Mouse (Mus musculus): ENCODE measurements around the gene Pitx1. TPM values are rescaled to one million over a fixed set of nuclear protein-coding genes. Genes with fewer than 3 reads are reported as not detected.

Pitx1 gene
- polyA plus RNA-seq, 1 experiment from 2014 or later, result 0.42 TPM

- no peak overlapping the region for H3K4me2 ChIP-seq (replicated peaks; ENCODE audit: low read depth, low read length)
- peaks cover 98% of the 10 kb centered on the region for H3K27me3 ChIP-seq (ENCODE audit: control insufficient read depth, insufficient read depth, low read length)
- 4% methylated on average over 5 of the region's 5 CpGs for WGBS
- H3K27ac ChIP-seq (ENCODE audit: low read depth, low read length), result no peak overlapping the region
- ATAC-seq (ENCODE audit: low FRiP score, low TSS enrichment), result no peak
- no peak overlapping the region for H3K9ac ChIP-seq (ENCODE audit: low read depth, low read length)
- no peaks in the 10 kb centered on the region for H3K36me3 ChIP-seq (ENCODE audit: control insufficient read depth, insufficient read depth, low read length)
- H3K4me1 ChIP-seq (ENCODE audit: control insufficient read depth, insufficient read depth, low read length), result peaks cover 12% of the 10 kb centered on the region
- no peaks in the 10 kb centered on the region for H3K9me3 ChIP-seq (ENCODE audit: control insufficient read depth, low read length)
- no peak overlapping the region for H3K4me3 ChIP-seq (ENCODE audit: low read length)
Measured at GRCm38 (mm10) chr13:55834667-55835066, 1.3 kb downstream of the Pitx1 start.

DNA sequence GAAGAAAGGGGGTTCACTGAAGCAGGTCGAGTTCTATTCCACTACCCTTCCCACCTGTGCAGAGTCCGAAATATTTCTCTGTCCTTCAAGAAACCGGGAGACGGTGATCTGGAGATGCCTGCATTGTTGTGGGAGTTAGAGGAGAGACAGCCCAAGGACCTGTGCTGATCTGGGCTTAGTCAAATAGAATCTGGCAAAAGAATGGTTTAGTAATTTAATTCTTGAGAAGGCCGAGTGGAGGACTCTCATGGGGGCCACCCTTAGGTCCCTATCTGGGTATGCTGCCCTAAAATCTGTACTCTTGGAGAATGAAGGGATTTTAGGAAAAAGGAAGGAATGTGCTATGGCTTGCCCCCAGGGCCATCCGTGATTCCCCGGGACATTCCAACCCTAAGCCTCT is 2.1 kb downstream of the Pitx1 start:
- Histone ChIP-seq H3K27ac (ENCODE audit: low read depth, low read length) (no peak overlapping the region), H3K27me3 (ENCODE audit: control insufficient read depth, insufficient read depth, low read length) (peaks cover 95% of the 10 kb centered on the region), H3K4me2 (replicated peaks; ENCODE audit: low read depth, low read length) (no peak overlapping the region), H3K36me3 (ENCODE audit: control insufficient read depth, insufficient read depth, low read length) (no peaks in the 10 kb centered on the region), H3K9ac (ENCODE audit: low read depth, low read length) (no peak overlapping the region), H3K4me3 (ENCODE audit: low read length) (no peak overlapping the region), H3K4me1 (ENCODE audit: control insufficient read depth, insufficient read depth, low read length) (peaks cover 12% of the 10 kb centered on the region), H3K9me3 (ENCODE audit: control insufficient read depth, low read length) (no peaks in the 10 kb centered on the region)
- WGBS, result 2% methylated on average over 7 of the region's 7 CpGs
- no peak for ATAC-seq (ENCODE audit: low FRiP score, low TSS enrichment)

GRCm38 (mm10) chr13:55832602-55833001 is 3.4 kb downstream of the Pitx1 start:
- ATAC-seq (ENCODE audit: low FRiP score, low TSS enrichment), result no peak
- Histone ChIP-seq H3K9ac (ENCODE audit: low read depth, low read length) (no peak overlapping the region), H3K36me3 (ENCODE audit: control insufficient read depth, insufficient read depth, low read length) (no peaks in the 10 kb centered on the region), H3K9me3 (ENCODE audit: control insufficient read depth, low read length) (no peaks in the 10 kb centered on the region), H3K4me1 (ENCODE audit: control insufficient read depth, insufficient read depth, low read length) (peaks cover 12% of the 10 kb centered on the region), H3K27me3 (ENCODE audit: control insufficient read depth, insufficient read depth, low read length) (peaks cover 95% of the 10 kb centered on the region), H3K27ac (ENCODE audit: low read depth, low read length) (no peak overlapping the region), H3K4me2 (replicated peaks; ENCODE audit: low read depth, low read length) (no peak overlapping the region), H3K4me3 (ENCODE audit: low read length) (no peak overlapping the region)
- 25% methylated on average over 1 of the region's 1 CpGs for WGBS

DNA sequence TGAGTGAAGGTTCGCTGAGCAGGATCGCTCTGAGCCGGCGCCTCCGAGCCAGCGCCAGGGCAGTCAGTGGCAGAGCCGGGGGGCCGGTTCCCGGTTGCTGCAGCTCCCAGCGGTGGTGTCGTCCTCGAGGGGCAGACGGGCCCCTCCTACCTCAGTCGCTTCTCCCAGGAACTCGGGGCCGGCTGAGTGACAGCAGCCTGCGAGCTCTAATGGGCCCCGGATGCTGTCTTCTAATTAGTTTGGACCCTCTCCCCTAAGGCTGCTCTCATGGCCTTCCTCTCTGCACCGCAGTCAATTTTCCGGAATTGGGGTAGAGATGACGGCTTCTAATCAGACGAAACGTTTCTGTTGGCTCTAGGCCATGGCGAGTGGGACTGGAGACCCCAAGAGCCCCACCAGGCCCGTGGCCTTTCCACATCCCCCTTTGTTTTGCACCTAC is 4.3 kb downstream of the Pitx1 start:
- no peak overlapping the region for H3K9ac ChIP-seq (ENCODE audit: low read depth, low read length)
- ATAC-seq (ENCODE audit: low FRiP score, low TSS enrichment), result 0 out of 2 replicates have a peak, but pooled peaks have one; percentile 1
- no peak overlapping the region for H3K27ac ChIP-seq (ENCODE audit: low read depth, low read length)
- H3K36me3 ChIP-seq (ENCODE audit: control insufficient read depth, insufficient read depth, low read length), result no peaks in the 10 kb centered on the region
- peak overlapping the region; percentile 49 for H3K4me2 ChIP-seq (replicated peaks; ENCODE audit: low read depth, low read length)
- peak overlapping the region; percentile 35 for H3K4me3 ChIP-seq (ENCODE audit: low read length)
- peaks cover 91% of the 10 kb centered on the region for H3K27me3 ChIP-seq (ENCODE audit: control insufficient read depth, insufficient read depth, low read length)
- peaks cover 12% of the 10 kb centered on the region for H3K4me1 ChIP-seq (ENCODE audit: control insufficient read depth, insufficient read depth, low read length)
- 3% methylated on average over 25 of the region's 25 CpGs for WGBS
- no peaks in the 10 kb centered on the region for H3K9me3 ChIP-seq (ENCODE audit: control insufficient read depth, low read length)

- Histone ChIP-seq H3K9ac (ENCODE audit: low read depth, low read length) (peak overlapping the region; percentile 45), H3K4me3 (ENCODE audit: low read length) (peak overlapping the region; percentile 35), H3K36me3 (ENCODE audit: control insufficient read depth, insufficient read depth, low read length) (no peaks in the 10 kb centered on the region), H3K27me3 (ENCODE audit: control insufficient read depth, insufficient read depth, low read length) (peaks cover 89% of the 10 kb centered on the region), H3K9me3 (ENCODE audit: control insufficient read depth, low read length) (no peaks in the 10 kb centered on the region), H3K4me1 (ENCODE audit: control insufficient read depth, insufficient read depth, low read length) (peaks cover 12% of the 10 kb centered on the region), H3K27ac (ENCODE audit: low read depth, low read length) (no peak overlapping the region), H3K4me2 (replicated peaks; ENCODE audit: low read depth, low read length) (peak overlapping the region; percentile 49)
- ATAC-seq (ENCODE audit: low FRiP score, low TSS enrichment), result peak; percentile 18; the same call in 1 of the 2 replicates
- WGBS, result 2% methylated on average over 45 of the region's 82 CpGs
Measured at GRCm38 (mm10) chr13:55830833-55831721, 4.9 kb downstream of the Pitx1 start.

DNA sequence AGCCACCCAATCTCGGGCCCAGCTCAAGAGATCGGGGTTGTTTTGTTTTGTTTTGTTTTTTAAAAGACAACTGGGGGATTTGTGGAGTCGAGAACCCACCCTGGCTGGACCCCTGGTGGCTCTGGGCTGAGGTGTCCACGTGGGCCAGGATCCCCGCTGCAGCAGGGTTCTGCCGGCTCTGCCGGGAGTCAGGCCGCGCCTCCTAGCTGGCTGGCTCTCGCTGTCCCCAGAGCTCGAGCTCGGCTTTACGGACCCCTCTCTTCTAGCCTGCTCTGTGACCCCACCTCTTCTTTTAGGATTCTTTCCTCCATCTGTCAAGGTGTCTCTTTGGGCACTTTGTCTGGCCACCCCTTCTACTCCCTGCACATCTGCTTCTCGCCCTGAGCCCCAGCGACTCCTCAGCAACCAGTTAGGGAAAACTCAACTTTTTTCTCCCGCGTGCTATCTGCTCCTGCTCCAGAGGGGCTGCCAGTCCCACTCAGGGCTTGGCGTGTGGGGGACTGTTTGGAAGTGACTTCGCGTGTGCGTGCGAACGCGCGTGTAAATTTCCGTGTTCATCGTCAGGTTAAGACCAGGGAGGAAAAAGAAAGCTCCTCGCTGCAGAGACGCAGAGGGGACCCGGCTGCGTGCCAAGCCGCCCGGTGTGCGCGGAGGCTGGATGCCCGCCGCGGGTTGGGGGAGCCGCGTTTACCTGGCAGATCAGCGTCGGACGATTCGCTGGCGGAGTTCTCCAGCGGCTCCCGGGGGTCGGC is 5.7 kb downstream of the Pitx1 start:
- WGBS, result 1% methylated on average over 47 of the region's 48 CpGs
- Histone ChIP-seq H3K9me3 (ENCODE audit: control insufficient read depth, low read length) (no peaks in the 10 kb centered on the region), H3K4me1 (ENCODE audit: control insufficient read depth, insufficient read depth, low read length) (peaks cover 12% of the 10 kb centered on the region), H3K27ac (ENCODE audit: low read depth, low read length) (no peak overlapping the region), H3K27me3 (ENCODE audit: control insufficient read depth, insufficient read depth, low read length) (peaks cover 89% of the 10 kb centered on the region), H3K4me3 (ENCODE audit: low read length) (peak overlapping the region; percentile 35), H3K4me2 (replicated peaks; ENCODE audit: low read depth, low read length) (peak overlapping the region; percentile 49), H3K9ac (ENCODE audit: low read depth, low read length) (peak overlapping the region; percentile 45), H3K36me3 (ENCODE audit: control insufficient read depth, insufficient read depth, low read length) (no peaks in the 10 kb centered on the region)
- no peak for ATAC-seq (ENCODE audit: low FRiP score, low TSS enrichment)

GRCm38 (mm10) chr13:55829018-55829655 is 6.9 kb downstream of the Pitx1 start:
- Histone ChIP-seq H3K4me3 (ENCODE audit: low read length) (peak overlapping the region; percentile 12; the same call in 1 of the 2 replicates), H3K9me3 (ENCODE audit: control insufficient read depth, low read length) (no peaks in the 10 kb centered on the region), H3K27me3 (ENCODE audit: control insufficient read depth, insufficient read depth, low read length) (peaks cover 90% of the 10 kb centered on the region), H3K4me1 (ENCODE audit: control insufficient read depth, insufficient read depth, low read length) (peaks cover 12% of the 10 kb centered on the region), H3K9ac (ENCODE audit: low read depth, low read length) (no peak overlapping the region), H3K36me3 (ENCODE audit: control insufficient read depth, insufficient read depth, low read length) (no peaks in the 10 kb centered on the region), H3K27ac (ENCODE audit: low read depth, low read length) (no peak overlapping the region), H3K4me2 (replicated peaks; ENCODE audit: low read depth, low read length) (no peak overlapping the region)
- 3% methylated on average over 12 of the region's 12 CpGs for WGBS
- ATAC-seq (ENCODE audit: low FRiP score, low TSS enrichment), result no peak

DNA sequence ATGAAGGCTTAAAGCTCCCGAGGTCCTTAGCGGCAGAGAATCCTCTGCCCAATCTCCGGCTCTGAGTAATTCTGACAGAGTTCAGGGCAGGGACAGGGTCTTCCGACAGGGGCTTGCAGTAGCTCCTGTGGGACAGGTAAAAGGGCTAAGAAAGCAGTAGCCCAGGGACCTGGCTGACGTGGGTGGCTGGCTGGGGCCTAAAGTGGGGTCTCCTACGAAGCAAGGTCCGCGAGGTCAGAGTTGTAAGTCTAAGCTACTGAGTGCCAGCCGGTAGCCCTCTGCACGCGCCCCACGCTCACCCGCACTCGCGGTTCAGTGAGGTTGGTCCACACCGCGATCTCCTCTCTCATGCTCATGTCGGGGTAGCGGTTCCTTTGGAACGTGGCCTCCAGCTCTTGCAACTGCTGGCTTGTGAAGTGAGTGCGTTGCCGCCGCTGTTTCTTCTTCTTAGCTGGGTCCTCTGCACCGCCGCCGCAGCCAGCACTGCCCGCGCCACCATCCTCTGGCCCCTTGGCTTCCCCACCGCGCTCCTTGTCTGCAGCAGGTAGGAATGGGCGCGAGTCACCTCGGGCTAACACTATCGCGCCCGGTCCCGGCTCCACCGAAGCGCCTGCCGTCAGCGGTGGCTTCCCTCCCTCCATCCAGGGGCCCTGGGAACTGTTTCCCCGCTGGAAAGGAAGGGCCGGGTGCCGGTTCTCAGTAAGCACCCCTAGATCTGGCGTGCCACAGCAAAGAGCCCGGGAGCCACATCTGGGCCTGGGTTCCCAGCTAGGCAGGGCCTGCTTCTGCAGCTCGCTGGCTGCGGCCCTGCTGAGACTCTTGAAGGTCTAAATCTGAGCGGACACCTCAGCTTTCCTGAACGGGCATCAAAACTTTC is 7.6 kb downstream of the Pitx1 start:
- Histone ChIP-seq H3K4me1 (ENCODE audit: control insufficient read depth, insufficient read depth, low read length) (peaks cover 12% of the 10 kb centered on the region), H3K36me3 (ENCODE audit: control insufficient read depth, insufficient read depth, low read length) (no peaks in the 10 kb centered on the region), H3K4me3 (ENCODE audit: low read length) (peak overlapping the region; percentile 12), H3K9ac (ENCODE audit: low read depth, low read length) (no peak overlapping the region; the same call in 1 of the 2 replicates), H3K4me2 (replicated peaks; ENCODE audit: low read depth, low read length) (peak overlapping the region; percentile 15; the same call in 1 of the 2 replicates), H3K27ac (ENCODE audit: low read depth, low read length) (no peak overlapping the region), H3K9me3 (ENCODE audit: control insufficient read depth, low read length) (no peaks in the 10 kb centered on the region), H3K27me3 (ENCODE audit: control insufficient read depth, insufficient read depth, low read length) (peaks cover 90% of the 10 kb centered on the region)
- under 1% methylated on average over 50 of the region's 50 CpGs for WGBS
- no peak for ATAC-seq (ENCODE audit: low FRiP score, low TSS enrichment)

All from kidney, embryonic 14.5 days (tissue).